Mouse (Mus musculus) forebrain, postnatal 0 days (tissue): ENCODE results near the gene Emid1. TPM values are rescaled to one million over a fixed set of nuclear protein-coding genes. Genes with fewer than 3 reads are reported as not detected.

Experiments used
- ATAC-seq: fragments of 200-750 bp; cut with Nextera tagmentation; 2 replicates; pipeline ENCODE4 v1.8.0; 2017; ENCODE audit warnings: mild to moderate bottlenecking, moderate library complexity
- DNase-seq: peaks from one replicate; pipeline ENCODE4 v3.0.0-alpha.2; 2015
- H3K27ac ChIP-seq: fragments of 300-500 bp; sonication (generic); 2 replicates; pipeline ENCODE4 v1.5.1; 2014; ENCODE audit warnings: low read depth, mild to moderate bottlenecking, antibody characterized with exemption, low read length, moderate library complexity, mixed read lengths
- H3K27me3 ChIP-seq: fragments of 300-500 bp; sonication (generic); 2 replicates; pipeline ENCODE4 v1.6.1; 2014; ENCODE audit warnings: mild to moderate bottlenecking, low read length, mixed read lengths; ENCODE audit not compliant: insufficient read depth
- H3K36me3 ChIP-seq: fragments of 300-500 bp; sonication (generic); 2 replicates; pipeline ENCODE4 v1.6.1; 2014; ENCODE audit warnings: mild to moderate bottlenecking, moderate library complexity; ENCODE audit not compliant: insufficient read depth
- H3K4me1 ChIP-seq: fragments of 300-500 bp; sonication (generic); 2 replicates; pipeline ENCODE4 v1.6.1; 2014; ENCODE audit warnings: antibody characterized with exemption; ENCODE audit not compliant: insufficient read depth
- H3K4me2 ChIP-seq: fragments of 300-500 bp; sonication (generic); 2 replicates; pipeline ENCODE4 v1.6.1; 2014; ENCODE audit warnings: low read depth, mild to moderate bottlenecking, moderate library complexity
- H3K4me3 ChIP-seq: fragments of 300-500 bp; sonication (generic); 2 replicates; pipeline ENCODE4 v1.5.1; 2014; ENCODE audit warnings: low read depth, low read length, mixed read lengths
- H3K9ac ChIP-seq: fragments of 300-500 bp; sonication (generic); 2 replicates; pipeline ENCODE4 v1.6.1; 2014; ENCODE audit warnings: mild to moderate bottlenecking
- H3K9me3 ChIP-seq: fragments of 300-500 bp; sonication (generic); 2 replicates; pipeline ENCODE4 v1.6.1; 2016; ENCODE audit warnings: low read length
- CTCF ChIP-seq: sonication (generic); IDR thresholded peaks from 2 replicates; pipeline ENCODE4 v1.5.1; 2016; ENCODE audit warnings: antibody characterized with exemption, control low read depth, low read depth
- WGBS: fragments of 180-500 bp; shearing (Covaris S2); extraction: QIAGEN DNeasy Blood & Tissue Kit; methylation state at CpG from one replicate; pipeline ENCODE4 v1.1.7; 2014; 5-methylcytosine and 5-hydroxymethylcytosine counted together
- polyA plus RNA-seq: library from polyadenylated mRNA; unstranded; fragments of >200 nt; fragmentation: Nextera tagmentation; extraction: Ambion mirVana; gene quantifications from 2 replicates; pipeline ENCODE4 v1.2.1, GENCODE M21; 2015
- total RNA-seq: library from RNA; depleted of rRNA; stranded (reverse); fragments of >200 nt; gene quantifications from 2 replicates; pipeline ENCODE4 v1.2.3, GENCODE M21; 2014; rRNA removed

The Emid1 gene
- total and polyA plus RNA-seq, 2 experiments from 2014 or later, result 22.8 to 28.5 TPM

- TF ChIP-seq CTCF, result no peak
- Histone ChIP-seq H3K9ac (peak overlapping the region; percentile 60; the same call in 1 of the 2 replicates), H3K4me3 (peak overlapping the region; percentile 47), H3K36me3 (peaks cover 8% of the 10 kb centered on the region; the same call in 1 of the 2 replicates), H3K4me1 (peaks cover 23% of the 10 kb centered on the region), H3K4me2 (peak overlapping the region; percentile 87), H3K9me3 (no peaks in the 10 kb centered on the region), H3K27me3 (peaks cover 48% of the 10 kb centered on the region), H3K27ac (no peak overlapping the region)
- DNase-seq, result no peak
- no peak for ATAC-seq
- WGBS, result 18% methylated on average over 8 of the region's 8 CpGs
Observed at GRCm38 (mm10) chr11:5057541-5057855, 94.6 kb downstream of the Emid1 start.

GRCm38 (mm10) chr11:5057064-5057463 lies 95.0 kb downstream of the Emid1 start:
- no peak for DNase-seq
- Histone ChIP-seq H3K4me2 (no peak overlapping the region), H3K4me3 (no peak overlapping the region), H3K27ac (no peak overlapping the region), H3K9ac (no peak overlapping the region), H3K9me3 (no peaks in the 10 kb centered on the region), H3K27me3 (peaks cover 44% of the 10 kb centered on the region), H3K36me3 (peaks cover 8% of the 10 kb centered on the region; the same call in 1 of the 2 replicates), H3K4me1 (peaks cover 19% of the 10 kb centered on the region)
- 51% methylated on average over 8 of the region's 8 CpGs for WGBS
- no peak for ATAC-seq
- no peak for TF ChIP-seq CTCF

Other genes with a start within 250 kb of the Emid1 start
- gene Nefh, start 204.2 kb downstream of the Emid1 start, total RNA-seq, result 2.7 and 3.3 TPM in 2 replicates
- gene Nefh, start 204.2 kb downstream of the Emid1 start, polyA plus RNA-seq, result 2.2 and 3.3 TPM in 2 replicates
- 84.7 and 95.6 TPM in 2 replicates for gene Ap1b1, start 165.4 kb downstream of the Emid1 start, total RNA-seq
- 64.8 and 78.8 TPM in 2 replicates for gene Ap1b1, start 165.4 kb downstream of the Emid1 start, polyA plus RNA-seq
- gene Rasl10a, start 94.1 kb downstream of the Emid1 start, total RNA-seq, result 2.3 and 6.8 TPM in 2 replicates
- 4.5 and 5.3 TPM in 2 replicates for gene Rasl10a, start 94.1 kb downstream of the Emid1 start, polyA plus RNA-seq
- gene Gas2l1, start 86.9 kb downstream of the Emid1 start, total RNA-seq, result 25.9 and 30.7 TPM in 2 replicates
- gene Gas2l1, start 86.9 kb downstream of the Emid1 start, polyA plus RNA-seq, result 18.7 and 23.3 TPM in 2 replicates
- gene Rhbdd3, start 53.3 kb downstream of the Emid1 start, total RNA-seq, result 31.0 and 34.5 TPM in 2 replicates
- gene Rhbdd3, start 53.3 kb downstream of the Emid1 start, polyA plus RNA-seq, result 33.3 and 36.6 TPM in 2 replicates
- 271 and 355 TPM in 2 replicates for gene Ewsr1, start 53.0 kb downstream of the Emid1 start, total RNA-seq
- gene Ewsr1, start 53.0 kb downstream of the Emid1 start, polyA plus RNA-seq, result 362 and 390 TPM in 2 replicates
- 7.5 and 9.7 TPM in 2 replicates for gene Kremen1, start 109.3 kb upstream of the Emid1 start, total RNA-seq
- gene Kremen1, start 109.3 kb upstream of the Emid1 start, polyA plus RNA-seq, result 2.3 and 2.9 TPM in 2 replicates